Mouse (Mus musculus) frontal cortex, postnatal 36 days (tissue): ENCODE data around the gene Maip1.

ENCODE experiments used
- DNase-seq, 2 experiments: peaks; one replicate each; pipeline ENCODE4 v3.0.0; 2022; ENCODE audit warnings: low spot score in 2 of 2

Gene Maip1

GRCm38 (mm10) chr1:57406187-57407151 lies at the start of gene Maip1, which contains the start of gene Tyw5:
Gene Maip1 (plus strand): TSS chr1:57406328.
Gene Tyw5 (minus strand): TSS chr1:57407101.
- peak; percentile 86 to 87 for DNase-seq

- no peak for DNase-seq
These were observed 47.6 kb upstream of the Maip1 start for GRCm38 (mm10) chr1:57358546-57358945.

- DNase-seq = no peak
These were observed 38.7 kb upstream of the Maip1 start for GRCm38 (mm10) chr1:57367446-57367845.

- DNase-seq = no peak
These were observed 37.0 kb upstream of the Maip1 start for GRCm38 (mm10) chr1:57369111-57369510.

- DNase-seq = no peak
These were observed 35.7 kb upstream of the Maip1 start for GRCm38 (mm10) chr1:57370451-57370850.

GRCm38 (mm10) chr1:57375276-57375675 lies 30.9 kb upstream of the Maip1 start:
- DNase-seq = no peak

- no peak for DNase-seq
These were observed 29.3 kb upstream of the Maip1 start for GRCm38 (mm10) chr1:57376806-57377205.

- DNase-seq = peak; percentile 92 to 95
These were observed 28.5 kb upstream of the Maip1 start, which contains the start of gene 1700066M21Rik for GRCm38 (mm10) chr1:57377376-57378341. Gene 1700066M21Rik (plus strand): TSS chr1:57377620.

- no peak for DNase-seq
These were observed 19.6 kb upstream of the Maip1 start for GRCm38 (mm10) chr1:57386519-57386918.

- DNase-seq = peak; percentile 39 to 70
These were observed 18.3 kb upstream of the Maip1 start for GRCm38 (mm10) chr1:57387876-57388275.

GRCm38 (mm10) chr1:57388402-57389155 lies 17.5 kb upstream of the Maip1 start:
- DNase-seq = no peak

- no peak for DNase-seq
These were observed 14.9 kb upstream of the Maip1 start for GRCm38 (mm10) chr1:57390993-57391790.

- DNase-seq = no peak
These were observed 13.7 kb upstream of the Maip1 start for GRCm38 (mm10) chr1:57392417-57392816.

GRCm38 (mm10) chr1:57394051-57394450 lies 12.1 kb upstream of the Maip1 start:
- peak; percentile 46 to 62 for DNase-seq

- DNase-seq = no peak
These were observed 5.8 kb upstream of the Maip1 start for GRCm38 (mm10) chr1:57400321-57400720.

- DNase-seq = no peak
These were observed 5.3 kb upstream of the Maip1 start for GRCm38 (mm10) chr1:57400877-57401276.

- DNase-seq = no peak
These were observed 4.0 kb upstream of the Maip1 start for GRCm38 (mm10) chr1:57402116-57402515.

- no peak for DNase-seq
These were observed 2.9 kb downstream of the Maip1 start for GRCm38 (mm10) chr1:57408994-57409393.

- DNase-seq = peak in 1 of 2 experiments; percentile 16
These were observed 7.3 kb downstream of the Maip1 start for GRCm38 (mm10) chr1:57413397-57413796.

- peak in 1 of 2 experiments; percentile 26 for DNase-seq
These were observed 17.6 kb downstream of the Maip1 start for GRCm38 (mm10) chr1:57423696-57424095.
